Mouse (Mus musculus) c-Kit-positive CD71-positive TER-119-positive erythroid progenitor cells, embryonic 14.5 days (primary cell): ENCODE results near the gene Runx1.

Experiments used
- DNase-seq: peaks from one replicate; pipeline ENCODE4 v3.0.0-alpha.2; 2013; ENCODE audit warnings: low spot score

Runx1 gene

GRCm38 (mm10) chr16:92826683-92827082, 734 bp upstream of the Runx1 start:
- no peak for DNase-seq

GRCm38 (mm10) chr16:92825204-92825843, 625 bp downstream of the Runx1 start:
- peak; percentile 63 for DNase-seq

GRCm38 (mm10) chr16:92824723-92825203, 1.2 kb downstream of the Runx1 start:
- no peak for DNase-seq

GRCm38 (mm10) chr16:92824003-92824722, 1.8 kb downstream of the Runx1 start:
- DNase-seq = no peak

GRCm38 (mm10) chr16:92823381-92823862, 2.5 kb downstream of the Runx1 start:
- DNase-seq = no peak

- no peak for DNase-seq
Observed at GRCm38 (mm10) chr16:92822676-92823075, 3.3 kb downstream of the Runx1 start.

- DNase-seq = peak; percentile 81
Observed at GRCm38 (mm10) chr16:92821938-92822629, 3.9 kb downstream of the Runx1 start.

GRCm38 (mm10) chr16:92821596-92821937, 4.4 kb downstream of the Runx1 start:
- DNase-seq = no peak

- DNase-seq = no peak
Observed at GRCm38 (mm10) chr16:92820451-92820850, 5.5 kb downstream of the Runx1 start.

- DNase-seq = no peak
Observed at GRCm38 (mm10) chr16:92818480-92819269, 7.3 kb downstream of the Runx1 start.

GRCm38 (mm10) chr16:92816092-92816491, 9.9 kb downstream of the Runx1 start:
- no peak for DNase-seq

- DNase-seq = no peak
Observed at GRCm38 (mm10) chr16:92815195-92815527, 10.8 kb downstream of the Runx1 start.

GRCm38 (mm10) chr16:92814366-92815194, 11.4 kb downstream of the Runx1 start:
- no peak for DNase-seq

- DNase-seq = no peak
Observed at GRCm38 (mm10) chr16:92812405-92812804, 13.5 kb downstream of the Runx1 start.

GRCm38 (mm10) chr16:92810568-92811240, 15.2 kb downstream of the Runx1 start:
- no peak for DNase-seq

GRCm38 (mm10) chr16:92807772-92808171, 18.2 kb downstream of the Runx1 start:
- no peak for DNase-seq

- DNase-seq = no peak
Observed at GRCm38 (mm10) chr16:92803076-92803580, 22.8 kb downstream of the Runx1 start.

GRCm38 (mm10) chr16:92801567-92801966, 24.4 kb downstream of the Runx1 start:
- peak; percentile 82 for DNase-seq

GRCm38 (mm10) chr16:92800845-92801244, 25.1 kb downstream of the Runx1 start:
- DNase-seq = no peak

GRCm38 (mm10) chr16:92799940-92800339, 26.0 kb downstream of the Runx1 start:
- no peak for DNase-seq
